25 mouse cellular contexts compared by ENCODE assay signal in the genomic region with DNA sequence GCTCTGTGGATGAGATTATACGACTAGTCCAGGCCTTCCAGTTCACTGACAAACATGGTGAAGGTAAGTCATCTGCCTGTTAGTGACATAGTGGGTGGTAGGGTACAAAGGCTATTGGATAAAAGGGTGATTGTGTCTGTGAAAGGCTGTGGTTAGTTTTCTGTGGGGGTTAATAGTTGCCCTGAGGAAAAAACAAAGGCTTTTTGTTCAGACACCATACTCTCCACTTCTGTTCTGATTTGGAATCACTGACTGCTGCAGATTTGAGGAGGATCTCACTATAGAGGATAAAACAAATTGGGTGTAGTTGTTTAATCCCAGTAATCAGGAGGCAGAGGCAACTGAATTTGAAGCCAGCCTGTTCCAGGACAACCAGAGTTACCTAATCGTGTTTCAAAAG. TPM values are rescaled to one million over a fixed set of nuclear protein-coding genes. Genes with fewer than 3 reads are reported as not detected.
A peak's percentile ranks its signal among the peaks of the same experiment; 100 is the strongest.
DNase-seq lines count a peak whose midpoint lies in the region; ATAC-seq and TF ChIP-seq lines count a peak whose summit lies in the region.
"Had no signal": no experiment of that assay in that cellular context is flagged by ENCODE, and none has a peak within 500 bp of the region (broad histone marks: within the 10 kb centered on the region; RNA-seq: fewer than 3 reads in every experiment).

No protein-coding gene starts in this region.

- H3K27me3 ChIP-seq in midbrain, embryonic 11.5 days (ENCODE audit: control insufficient read depth, insufficient read depth, low read length) = no peaks in the 10 kb centered on the region
- H3K27me3 ChIP-seq in midbrain, embryonic 15.5 days (replicated peaks) = no peaks in the 10 kb centered on the region
- H3K27me3 ChIP-seq: CH12.LX; embryonic facial prominence, embryonic 12.5 days; forebrain, embryonic 13.5 days; forebrain, embryonic 15.5 days; Patski had no signal

- 87% methylated on average over 2 of the region's 2 CpGs for WGBS in midbrain, embryonic 11.5 days
- 91% methylated on average over 2 of the region's 2 CpGs for WGBS in midbrain, embryonic 15.5 days

- peak overlapping the region; percentile 32; the same call in 1 of the 2 replicates for H3K27ac ChIP-seq in layer of hippocampus, adult 2 months
- no peak overlapping the region for H3K27ac ChIP-seq in midbrain, embryonic 11.5 days (ENCODE audit: low read depth, low read length)
- H3K27ac ChIP-seq in midbrain, embryonic 15.5 days = no peak overlapping the region
- H3K27ac ChIP-seq: embryonic facial prominence, embryonic 10.5 days; embryonic facial prominence, embryonic 12.5 days; forebrain, embryonic 13.5 days; forebrain, embryonic 15.5 days had no signal

- no peak for DNase-seq in layer of hippocampus, adult 2 months (ENCODE audit: low spot score in 2 of 2)
- no peak for DNase-seq in layer of hippocampus, postnatal 14 days (ENCODE audit: low spot score in 2 of 2)
- peak; percentile 47 for DNase-seq in midbrain, embryonic 11.5 days (ENCODE audit: low spot score, missing footprints)
- peak; percentile 30 for DNase-seq in ZHBTc4 (ENCODE audit: low read depth, low spot score)
- peak; percentile 21 for DNase-seq in telencephalon, adult 2 months (ENCODE audit: low read depth, low spot score)
- no peak for DNase-seq in cerebellum, adult 11-12 months
- DNase-seq in lung, postnatal 4 days = no peak
- DNase-seq: adrenal gland, adult 2 months; adrenal gland, postnatal 10 days; adrenal gland, postnatal 25 days; B cell, adult 2 months; cerebellum, adult 18-20 months; cerebellum, adult 8-10 months; cerebellum, adult 9-11 months; cerebellum, postnatal 14 days; cerebellum, postnatal 36 days; forebrain, postnatal 0 days had no signal

- no peak overlapping the region for H3K9ac ChIP-seq in midbrain, embryonic 11.5 days (ENCODE audit: low read length)
- H3K9ac ChIP-seq in midbrain, embryonic 15.5 days = no peak overlapping the region
- H3K9ac ChIP-seq: embryonic facial prominence, embryonic 12.5 days; forebrain, embryonic 13.5 days; forebrain, embryonic 15.5 days; forebrain, postnatal 0 days had no signal

- no peak for ATAC-seq in midbrain, embryonic 11.5 days (ENCODE audit: low FRiP score)
- no peak for ATAC-seq in midbrain, embryonic 15.5 days (replicated peaks)
- ATAC-seq: CD4-positive, CD25-positive, alpha-beta regulatory T cell, adult 4 months; forebrain, embryonic 13.5 days; forebrain, embryonic 15.5 days; forebrain, postnatal 0 days; Patski had no signal

- no peaks in the 10 kb centered on the region for H3K4me1 ChIP-seq in midbrain, embryonic 11.5 days (ENCODE audit: control insufficient read depth, insufficient read depth, low read length)
- H3K4me1 ChIP-seq in midbrain, embryonic 15.5 days = no peaks in the 10 kb centered on the region
- H3K4me1 ChIP-seq: embryonic facial prominence, embryonic 10.5 days; forebrain, embryonic 13.5 days; forebrain, embryonic 15.5 days had no signal

- H3K4me2 ChIP-seq in midbrain, embryonic 11.5 days = no peak overlapping the region
- H3K4me2 ChIP-seq in midbrain, embryonic 15.5 days = no peak overlapping the region
- H3K4me2 ChIP-seq: embryonic facial prominence, embryonic 12.5 days; forebrain, embryonic 13.5 days; forebrain, embryonic 15.5 days had no signal

- peaks cover 22% of the 10 kb centered on the region for H3K36me3 ChIP-seq in midbrain, embryonic 11.5 days (ENCODE audit: control insufficient read depth, insufficient read depth, low read length)
- peaks cover 16% of the 10 kb centered on the region; the same call in 1 of the 2 replicates for H3K36me3 ChIP-seq in midbrain, embryonic 15.5 days (replicated peaks)

- no peak for TF ChIP-seq CTCF in layer of hippocampus, adult 2 months (conservative IDR thresholded peaks at IDR 0.05)

- no peaks in the 10 kb centered on the region for H3K9me3 ChIP-seq in midbrain, embryonic 11.5 days (ENCODE audit: control insufficient read depth, low read length)
- H3K9me3 ChIP-seq in midbrain, embryonic 15.5 days = no peaks in the 10 kb centered on the region
- H3K9me3 ChIP-seq: embryonic facial prominence, embryonic 10.5 days; embryonic facial prominence, embryonic 12.5 days; forebrain, embryonic 13.5 days; forebrain, embryonic 15.5 days had no signal

- H3K4me3 ChIP-seq in layer of hippocampus, adult 2 months = no peak overlapping the region
- no peak overlapping the region for H3K4me3 ChIP-seq in midbrain, embryonic 11.5 days (ENCODE audit: low read depth, low read length)
- no peak overlapping the region for H3K4me3 ChIP-seq in midbrain, embryonic 15.5 days
- H3K4me3 ChIP-seq: embryonic facial prominence, embryonic 10.5 days; embryonic facial prominence, embryonic 12.5 days; forebrain, embryonic 13.5 days; forebrain, embryonic 15.5 days had no signal

RNA-seq across cellular contexts. Expression of a gene that starts 8.4 kb away (rescaled TPM):
- total RNA-seq in layer of hippocampus, adult 2 months (2021) = 100 to 1,000 TPM; 143 to 151 TPM
- 100 to 1,000 TPM; 185 to 195 TPM for total RNA-seq in layer of hippocampus, postnatal 14 days (2021)
- polyA plus RNA-seq in midbrain, embryonic 11.5 days (2014; fragmentation: Nextera tagmentation; extraction: Ambion mirVana) = 1,035 and 1,053 TPM in 2 replicates
- 370 and 378 TPM in 2 replicates for polyA plus RNA-seq in midbrain, embryonic 15.5 days (2015; fragmentation: Nextera tagmentation; extraction: Ambion mirVana)

RNA-seq across cellular contexts. Expression of a gene that starts 14.4 kb away (rescaled TPM):
- total RNA-seq in layer of hippocampus, adult 2 months (2021) = 10 to 100 TPM; 16.4 to 20.8 TPM
- total RNA-seq in layer of hippocampus, postnatal 14 days (2021) = 10 to 100 TPM; 16.0 to 19.0 TPM
- 23.6 and 28.0 TPM in 2 replicates for polyA plus RNA-seq in midbrain, embryonic 11.5 days (2014; fragmentation: Nextera tagmentation; extraction: Ambion mirVana)
- 22.2 and 22.6 TPM in 2 replicates for polyA plus RNA-seq in midbrain, embryonic 15.5 days (2015; fragmentation: Nextera tagmentation; extraction: Ambion mirVana)

RNA-seq across cellular contexts. Expression of a gene that starts 14.5 kb away (rescaled TPM):
- total RNA-seq in layer of hippocampus, adult 2 months (2021) = 1 to 10 TPM; 3.9 to 6.0 TPM
- total RNA-seq in layer of hippocampus, postnatal 14 days (2021) = 1 to 10 TPM; 2.9 to 4.5 TPM
- polyA plus RNA-seq in midbrain, embryonic 11.5 days (2014; fragmentation: Nextera tagmentation; extraction: Ambion mirVana) = 34.3 and 37.7 TPM in 2 replicates
- polyA plus RNA-seq in midbrain, embryonic 15.5 days (2015; fragmentation: Nextera tagmentation; extraction: Ambion mirVana) = 11.3 and 11.5 TPM in 2 replicates

RNA-seq across cellular contexts. Expression of a gene that starts 27.0 kb away (rescaled TPM):
- 1 to 10 TPM; 4.2 to 4.8 TPM for total RNA-seq in layer of hippocampus, adult 2 months (2021)
- total RNA-seq in layer of hippocampus, postnatal 14 days (2021) = 1 to 10 TPM; 5.2 to 5.4 TPM
- polyA plus RNA-seq in midbrain, embryonic 11.5 days (2014; fragmentation: Nextera tagmentation; extraction: Ambion mirVana) = 5.5 and 6.1 TPM in 2 replicates
- 2.6 and 2.9 TPM in 2 replicates for polyA plus RNA-seq in midbrain, embryonic 15.5 days (2015; fragmentation: Nextera tagmentation; extraction: Ambion mirVana)

RNA-seq across cellular contexts. Expression of a gene that starts 42.3 kb away (rescaled TPM):
- 100 to 1,000 TPM; 376 to 387 TPM for total RNA-seq in layer of hippocampus, adult 2 months (2021)
- total RNA-seq in layer of hippocampus, postnatal 14 days (2021) = 100 to 1,000 TPM; 474 to 484 TPM
- 544 TPM in 2 replicates for polyA plus RNA-seq in midbrain, embryonic 11.5 days (2014; fragmentation: Nextera tagmentation; extraction: Ambion mirVana)
- polyA plus RNA-seq in midbrain, embryonic 15.5 days (2015; fragmentation: Nextera tagmentation; extraction: Ambion mirVana) = 675 and 714 TPM in 2 replicates

Comparison
In these comparisons a context has a peak if more than half of its experiments do, and no peak if none do; other contexts are left out.
1. DNase-seq: peak in midbrain, embryonic 11.5 days (single experiment), ZHBTc4 (single experiment) and telencephalon, adult 2 months (single experiment); none in layer of hippocampus, adult 2 months (0 of 2), layer of hippocampus, postnatal 14 days (0 of 2), cerebellum, adult 11-12 months (single experiment) and lung, postnatal 4 days (0 of 2).